Mouse (Mus musculus) intestine, embryonic 15.5 days (tissue): ENCODE measurements around the gene Amigo2. TPM values are rescaled to one million over a fixed set of nuclear protein-coding genes. Genes with fewer than 3 reads are reported as not detected.

Experiments
- ATAC-seq: fragments of 200-750 bp; cut with Nextera tagmentation; 2 replicates; pipeline ENCODE4 v1.8.0; 2017; ENCODE audit warnings: moderate TSS enrichment, moderate library complexity
- H3K27ac ChIP-seq: fragments of 300-500 bp; sonication (generic); 2 replicates; pipeline ENCODE4 v1.5.1; 2015; ENCODE audit warnings: mild to moderate bottlenecking, inconsistent platforms
- H3K27me3 ChIP-seq: fragments of 300-500 bp; sonication (generic); replicated peaks from 2 replicates; pipeline ENCODE4 v1.6.1; 2015; ENCODE audit warnings: inconsistent platforms
- H3K36me3 ChIP-seq: fragments of 300-500 bp; sonication (generic); 2 replicates; pipeline ENCODE4 v1.6.1; 2015; ENCODE audit warnings: inconsistent platforms
- H3K4me1 ChIP-seq: fragments of 300-500 bp; sonication (generic); replicated peaks from 2 replicates; pipeline ENCODE4 v1.6.1; 2015; ENCODE audit warnings: inconsistent platforms
- H3K4me2 ChIP-seq: fragments of 300-500 bp; sonication (generic); replicated peaks from 2 replicates; pipeline ENCODE4 v1.6.1; 2015; ENCODE audit warnings: mild to moderate bottlenecking, inconsistent platforms
- H3K4me3 ChIP-seq: fragments of 300-500 bp; sonication (generic); replicated peaks from 2 replicates; pipeline ENCODE4 v1.5.1; 2015; ENCODE audit warnings: inconsistent platforms
- H3K9ac ChIP-seq: fragments of 300-500 bp; sonication (generic); 2 replicates; pipeline ENCODE4 v1.6.1; 2015; ENCODE audit warnings: inconsistent platforms
- H3K9me3 ChIP-seq: fragments of 300-500 bp; sonication (generic); 2 replicates; pipeline ENCODE4 v1.6.1; 2016; ENCODE audit warnings: inconsistent platforms
- WGBS: fragments of 180-500 bp; shearing (Covaris S2); methylation state at CpG from one replicate; pipeline ENCODE4 v1.1.7; 2015; 5-methylcytosine and 5-hydroxymethylcytosine counted together
- polyA plus RNA-seq: library from polyadenylated mRNA; unstranded; fragments of >200 nt; fragmentation: Nextera tagmentation; extraction: Ambion mirVana; gene quantifications from 2 replicates; pipeline ENCODE4 v1.2.1, GENCODE M21; 2015

Amigo2 gene
- polyA plus RNA-seq, 1 experiment from 2014 or later = 8.3 TPM

GRCm38 (mm10) chr15:97196644-97197043 is 50.4 kb downstream of the Amigo2 start:
- Histone ChIP-seq H3K27me3 (no peaks in the 10 kb centered on the region), H3K9ac (no peak overlapping the region), H3K9me3 (no peaks in the 10 kb centered on the region), H3K36me3 (no peaks in the 10 kb centered on the region), H3K27ac (no peak overlapping the region), H3K4me3 (no peak overlapping the region), H3K4me1 (no peaks in the 10 kb centered on the region), H3K4me2 (no peak overlapping the region)
- 67% methylated on average over 7 of the region's 7 CpGs for WGBS
- no peak for ATAC-seq

GRCm38 (mm10) chr15:97195628-97196027 is 51.5 kb downstream of the Amigo2 start:
- no peaks in the 10 kb centered on the region for H3K36me3 ChIP-seq
- H3K27me3 ChIP-seq = no peaks in the 10 kb centered on the region
- ATAC-seq = no peak
- WGBS = 0% methylated on average over 1 of the region's 1 CpGs
- no peaks in the 10 kb centered on the region for H3K4me1 ChIP-seq
- no peak overlapping the region for H3K9ac ChIP-seq
- H3K27ac ChIP-seq = no peak overlapping the region
- no peak overlapping the region for H3K4me3 ChIP-seq
- no peak overlapping the region for H3K4me2 ChIP-seq
- H3K9me3 ChIP-seq = no peaks in the 10 kb centered on the region

Other genes with a start within 250 kb of the Amigo2 start
- 42.9 and 50.5 TPM in 2 replicates for gene Slc38a4, start 191.3 kb downstream of the Amigo2 start, polyA plus RNA-seq
- 3.4 and 4.0 TPM in 2 replicates for gene Pced1b, start 180 bp downstream of the Amigo2 start, polyA plus RNA-seq